Mouse (Mus musculus): Measurements from ENCODE around the gene Ajm1.

DNA sequence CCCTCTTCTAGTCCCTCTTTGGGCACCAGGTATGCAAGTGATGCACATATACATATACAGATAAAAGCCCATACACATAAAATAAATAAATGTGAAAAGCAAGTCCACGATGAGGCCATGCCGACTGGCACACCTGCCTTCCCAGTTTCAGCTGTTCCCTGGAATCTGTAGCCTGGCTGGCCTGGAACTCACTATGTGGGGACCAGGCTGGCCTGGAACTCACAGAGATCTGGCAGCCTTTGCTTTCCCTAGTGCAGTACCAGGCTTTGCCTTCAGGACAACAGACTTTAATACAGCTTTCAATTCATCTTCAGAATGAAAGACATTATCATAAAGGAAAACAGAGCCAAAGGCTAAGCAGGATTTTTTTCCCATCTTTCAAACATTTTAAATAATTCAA, 47.9 kb downstream of the Ajm1 start:
- no peak for TF ChIP-seq CTCF (IDR thresholded peaks at IDR 0.05; ENCODE audit: low read depth)
- no peak for TF ChIP-seq EP300 (IDR thresholded peaks at IDR 0.05; ENCODE audit: low read depth)
